17 mouse cellular contexts compared by ENCODE assay signal in the genomic region with DNA sequence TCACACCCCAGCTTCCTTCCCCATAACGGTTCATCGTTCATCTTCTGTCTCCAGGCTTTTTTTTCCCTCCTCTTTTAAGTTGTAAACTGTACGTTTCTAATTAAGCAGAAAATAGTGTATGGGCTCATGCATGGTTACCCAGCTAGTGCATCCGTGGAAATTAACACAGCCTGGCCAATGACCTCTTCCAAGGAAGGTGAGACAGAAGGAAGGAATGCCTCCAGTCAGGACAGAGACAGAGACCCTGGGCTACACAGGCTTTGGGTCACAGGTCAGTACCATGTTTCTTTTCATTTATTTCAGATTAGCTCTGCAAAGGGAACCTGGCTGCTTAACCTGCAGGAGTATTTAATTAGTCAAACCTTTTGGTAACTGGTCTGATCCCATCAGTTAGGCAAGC.
"Had no signal": no experiment of that assay in that cellular context is flagged by ENCODE, and none has a peak within 500 bp of the region (broad histone marks: within the 10 kb centered on the region; RNA-seq: fewer than 3 reads in every experiment).

No protein-coding gene starts in this region.

- H3K9ac ChIP-seq: limb, embryonic 15.5 days; liver, embryonic 14.5 days; liver, postnatal 0 days; lung, embryonic 15.5 days had no signal

- DNase-seq: kidney, adult 8-10 months; kidney, postnatal 10 days; layer of hippocampus, adult 9-11 months; liver, postnatal 0 days; lung, postnatal 14 days; lung, postnatal 4 days; midbrain, embryonic 14.5 days; thymus, adult 2 months; thymus, postnatal 14 days; thymus, postnatal 4 days had no signal

- H3K36me3 ChIP-seq: limb, embryonic 15.5 days had no signal

- ATAC-seq: intestine, postnatal 0 days; liver, postnatal 0 days had no signal

- H3K27me3 ChIP-seq: limb, embryonic 15.5 days; lung, embryonic 15.5 days had no signal

- H3K4me3 ChIP-seq: layer of hippocampus, adult 2 months; limb, embryonic 15.5 days; lung, embryonic 15.5 days had no signal

- H3K9me3 ChIP-seq: limb, embryonic 15.5 days; lung, embryonic 15.5 days had no signal

- H3K4me2 ChIP-seq: limb, embryonic 15.5 days; liver, embryonic 11.5 days; lung, embryonic 15.5 days; midbrain, embryonic 11.5 days had no signal

- H3K27ac ChIP-seq: layer of hippocampus, adult 2 months; limb, embryonic 15.5 days; liver, embryonic 14.5 days had no signal
